Mouse (Mus musculus) urinary bladder, postnatal 25 days (tissue): Measurements from ENCODE around the gene Qrich1.
A peak's percentile ranks its signal among the peaks of the same experiment; 100 is the strongest.

ENCODE experiments used
- DNase-seq: peaks from one replicate; pipeline ENCODE4 v3.0.0; 2022; ENCODE audit warnings: low spot score

Qrich1 gene

GRCm38 (mm10) chr9:108492043-108492750, 24.4 kb upstream of the Qrich1 start:
- no peak for DNase-seq

- DNase-seq, result no peak
Observed at GRCm38 (mm10) chr9:108493246-108493645, 23.4 kb upstream of the Qrich1 start.

- no peak for DNase-seq
Observed at GRCm38 (mm10) chr9:108494146-108494825, 22.3 kb upstream of the Qrich1 start.

- DNase-seq, result no peak
Observed at GRCm38 (mm10) chr9:108494905-108495304, 21.7 kb upstream of the Qrich1 start.

- no peak for DNase-seq
Observed at GRCm38 (mm10) chr9:108499231-108499630, 17.4 kb upstream of the Qrich1 start.

GRCm38 (mm10) chr9:108499943-108500342, 16.7 kb upstream of the Qrich1 start:
- no peak for DNase-seq

- DNase-seq, result no peak
Observed at GRCm38 (mm10) chr9:108506901-108507300, 9.7 kb upstream of the Qrich1 start.

GRCm38 (mm10) chr9:108507619-108508434, 8.8 kb upstream of the Qrich1 start, which contains the start of gene Qars:
Qars (plus strand) TSS chr9:108507706.
- peak; percentile 91 for DNase-seq

- DNase-seq, result no peak
Observed at GRCm38 (mm10) chr9:108508776-108509175, 7.8 kb upstream of the Qrich1 start.

GRCm38 (mm10) chr9:108517253-108517930, 786 bp downstream of the Qrich1 start:
- DNase-seq, result peak; percentile 79

- no peak for DNase-seq
Observed at GRCm38 (mm10) chr9:108517931-108518332, 1.3 kb downstream of the Qrich1 start.

- no peak for DNase-seq
Observed at GRCm38 (mm10) chr9:108521604-108522003, 5.0 kb downstream of the Qrich1 start.

GRCm38 (mm10) chr9:108523341-108523740, 6.7 kb downstream of the Qrich1 start:
- no peak for DNase-seq

- DNase-seq, result no peak
Observed at GRCm38 (mm10) chr9:108525400-108525799, 8.8 kb downstream of the Qrich1 start.

GRCm38 (mm10) chr9:108530954-108531353, 14.3 kb downstream of the Qrich1 start:
- no peak for DNase-seq

- DNase-seq, result no peak
Observed at GRCm38 (mm10) chr9:108531496-108531895, 14.9 kb downstream of the Qrich1 start.

- no peak for DNase-seq
Observed at GRCm38 (mm10) chr9:108540846-108541245, 24.2 kb downstream of the Qrich1 start.

GRCm38 (mm10) chr9:108545986-108546385, 29.4 kb downstream of the Qrich1 start:
- DNase-seq, result no peak

- DNase-seq, result no peak
Observed at GRCm38 (mm10) chr9:108546875-108547274, 30.3 kb downstream of the Qrich1 start.

- no peak for DNase-seq
Observed at GRCm38 (mm10) chr9:108559169-108559568, 42.6 kb downstream of the Qrich1 start.

GRCm38 (mm10) chr9:108560227-108560841, 43.7 kb downstream of the Qrich1 start, which contains the start of gene Impdh2:
Impdh2 (plus strand) TSS chr9:108560286.
- peak; percentile 87 for DNase-seq

GRCm38 (mm10) chr9:108563671-108564070, 47.1 kb downstream of the Qrich1 start:
- DNase-seq, result no peak
